Mouse (Mus musculus): ENCODE measurements around the gene St6galnac4. TPM values are rescaled to one million over a fixed set of nuclear protein-coding genes. Genes with fewer than 3 reads are reported as not detected.

Gene St6galnac4
- total and polyA plus RNA-seq, 3 experiments: 6.7 to 20.8 (median 15.4) TPM

- Histone ChIP-seq H3K4me3 (ENCODE audit: low read depth, low read length) (no peak overlapping the region), H3K9me3 (replicated peaks) (no peaks in the 10 kb centered on the region), H3K4me1 (ENCODE audit: insufficient read depth, low read depth, low read length) (peaks cover 55% of the 10 kb centered on the region), H3K27me3 (ENCODE audit: insufficient read depth, low read length) (peaks cover 32% of the 10 kb centered on the region), H3K36me3 (replicated peaks) (peaks cover 4% of the 10 kb centered on the region)
- ATAC-seq (ENCODE audit: extremely low read depth, insufficient number of reproducible peaks, low FRiP score, poor library complexity, severe bottlenecking): no peak
- DNase-seq (ENCODE audit: low spot score): no peak
- TF ChIP-seq GATA2 (IDR thresholded peaks at IDR 0.05; ENCODE audit: borderline replicate concordance, low read depth, low read length): no peak
- TF ChIP-seq TAL1 (conservative IDR thresholded peaks at IDR 0.05; ENCODE audit: low read depth, low read length): no peak
- TF ChIP-seq POLR2AphosphoS5 (IDR thresholded peaks at IDR 0.05; ENCODE audit: insufficient replicate concordance, low read depth, low read length): no peak
- no peak for TF ChIP-seq CTCF (IDR thresholded peaks at IDR 0.05; ENCODE audit: low read depth, low read length)
- TF ChIP-seq GATA1 (IDR thresholded peaks at IDR 0.05; ENCODE audit: borderline replicate concordance, low read length): no peak
Measured at GRCm38 (mm10) chr2:32627266-32628043, 40.6 kb downstream of the St6galnac4 start.

- H3K36me3 ChIP-seq (replicated peaks): peaks cover 1% of the 10 kb centered on the region
- no peak for DNase-seq (ENCODE audit: low spot score)
- ATAC-seq (ENCODE audit: extremely low read depth, insufficient number of reproducible peaks, low FRiP score, poor library complexity, severe bottlenecking): no peak
- TF ChIP-seq POLR2AphosphoS5 (IDR thresholded peaks at IDR 0.05; ENCODE audit: insufficient replicate concordance, low read depth, low read length) (no peak), TAL1 (conservative IDR thresholded peaks at IDR 0.05; ENCODE audit: low read depth, low read length) (no peak), GATA2 (IDR thresholded peaks at IDR 0.05; ENCODE audit: borderline replicate concordance, low read depth, low read length) (no peak), CTCF (IDR thresholded peaks at IDR 0.05; ENCODE audit: low read depth, low read length) (no peak), GATA1 (IDR thresholded peaks at IDR 0.05; ENCODE audit: borderline replicate concordance, low read length) (no peak)
- peaks cover 55% of the 10 kb centered on the region for H3K4me1 ChIP-seq (ENCODE audit: insufficient read depth, low read depth, low read length)
- no peak overlapping the region for H3K4me3 ChIP-seq (ENCODE audit: low read depth, low read length)
- peaks cover 32% of the 10 kb centered on the region for H3K27me3 ChIP-seq (ENCODE audit: insufficient read depth, low read length)
- H3K9me3 ChIP-seq (replicated peaks): no peaks in the 10 kb centered on the region
Measured at GRCm38 (mm10) chr2:32628044-32628550, 41.2 kb downstream of the St6galnac4 start.

GRCm38 (mm10) chr2:32628729-32629128 is 41.8 kb downstream of the St6galnac4 start:
- H3K36me3 ChIP-seq (replicated peaks): peaks cover 3% of the 10 kb centered on the region
- H3K9me3 ChIP-seq (replicated peaks): no peaks in the 10 kb centered on the region
- ATAC-seq (ENCODE audit: extremely low read depth, insufficient number of reproducible peaks, low FRiP score, poor library complexity, severe bottlenecking): no peak
- no peak for DNase-seq (ENCODE audit: low spot score)
- TF ChIP-seq GATA1 (IDR thresholded peaks at IDR 0.05; ENCODE audit: borderline replicate concordance, low read length) (no peak), POLR2AphosphoS5 (IDR thresholded peaks at IDR 0.05; ENCODE audit: insufficient replicate concordance, low read depth, low read length) (no peak), CTCF (IDR thresholded peaks at IDR 0.05; ENCODE audit: low read depth, low read length) (no peak), TAL1 (conservative IDR thresholded peaks at IDR 0.05; ENCODE audit: low read depth, low read length) (no peak), GATA2 (IDR thresholded peaks at IDR 0.05; ENCODE audit: borderline replicate concordance, low read depth, low read length) (no peak)
- H3K4me1 ChIP-seq (ENCODE audit: insufficient read depth, low read depth, low read length): peaks cover 59% of the 10 kb centered on the region
- peaks cover 32% of the 10 kb centered on the region for H3K27me3 ChIP-seq (ENCODE audit: insufficient read depth, low read length)
- H3K4me3 ChIP-seq (ENCODE audit: low read depth, low read length): no peak overlapping the region

GRCm38 (mm10) chr2:32629276-32629976 is 42.5 kb downstream of the St6galnac4 start:
- Histone ChIP-seq H3K27me3 (ENCODE audit: insufficient read depth, low read length) (peaks cover 30% of the 10 kb centered on the region), H3K4me1 (ENCODE audit: insufficient read depth, low read depth, low read length) (peaks cover 60% of the 10 kb centered on the region), H3K9me3 (replicated peaks) (no peaks in the 10 kb centered on the region), H3K4me3 (ENCODE audit: low read depth, low read length) (peak overlapping the region; percentile 50; the same call in 1 of the 2 replicates), H3K36me3 (replicated peaks) (peaks cover 3% of the 10 kb centered on the region)
- TF ChIP-seq GATA2 (IDR thresholded peaks at IDR 0.05; ENCODE audit: borderline replicate concordance, low read depth, low read length) (no peak), TAL1 (conservative IDR thresholded peaks at IDR 0.05; ENCODE audit: low read depth, low read length) (no peak), GATA1 (IDR thresholded peaks at IDR 0.05; ENCODE audit: borderline replicate concordance, low read length) (no peak), CTCF (IDR thresholded peaks at IDR 0.05; ENCODE audit: low read depth, low read length) (no peak), POLR2AphosphoS5 (IDR thresholded peaks at IDR 0.05; ENCODE audit: insufficient replicate concordance, low read depth, low read length) (no peak)
- DNase-seq (ENCODE audit: low spot score): no peak
- ATAC-seq (ENCODE audit: extremely low read depth, insufficient number of reproducible peaks, low FRiP score, poor library complexity, severe bottlenecking): no peak; the same call in 1 of the 2 replicates

- TF ChIP-seq TAL1 (conservative IDR thresholded peaks at IDR 0.05; ENCODE audit: low read depth, low read length) (no peak), POLR2AphosphoS5 (IDR thresholded peaks at IDR 0.05; ENCODE audit: insufficient replicate concordance, low read depth, low read length) (no peak), GATA1 (IDR thresholded peaks at IDR 0.05; ENCODE audit: borderline replicate concordance, low read length) (no peak), CTCF (IDR thresholded peaks at IDR 0.05; ENCODE audit: low read depth, low read length) (no peak), GATA2 (IDR thresholded peaks at IDR 0.05; ENCODE audit: borderline replicate concordance, low read depth, low read length) (no peak)
- Histone ChIP-seq H3K9me3 (replicated peaks) (no peaks in the 10 kb centered on the region), H3K4me1 (ENCODE audit: insufficient read depth, low read depth, low read length) (peaks cover 59% of the 10 kb centered on the region), H3K36me3 (replicated peaks) (peaks cover 3% of the 10 kb centered on the region), H3K4me3 (ENCODE audit: low read depth, low read length) (no peak overlapping the region; the same call in 1 of the 2 replicates), H3K27me3 (ENCODE audit: insufficient read depth, low read length) (peaks cover 27% of the 10 kb centered on the region)
- ATAC-seq (ENCODE audit: extremely low read depth, insufficient number of reproducible peaks, low FRiP score, poor library complexity, severe bottlenecking) (no peak), DNase-seq (ENCODE audit: low spot score) (no peak)
Measured at GRCm38 (mm10) chr2:32630036-32630435, 43.1 kb downstream of the St6galnac4 start.

DNA sequence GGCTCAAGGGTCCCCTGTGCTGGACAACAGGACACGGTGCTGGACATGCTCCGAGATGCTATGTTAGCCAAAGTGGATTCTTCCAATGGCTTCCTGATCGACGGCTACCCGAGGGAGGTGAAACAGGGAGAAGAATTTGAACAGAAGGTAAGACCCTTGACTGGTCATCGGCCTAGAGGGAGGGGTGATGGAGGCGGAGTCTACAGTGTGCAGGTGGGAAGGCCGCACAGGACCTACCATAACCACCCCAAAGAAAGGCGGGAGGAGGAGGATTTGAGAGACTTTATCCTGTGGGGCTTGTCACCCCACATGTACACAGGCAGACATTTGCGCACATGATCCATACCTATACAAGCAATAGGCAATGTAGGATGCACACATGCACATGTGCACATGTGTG is 44.2 kb downstream of the St6galnac4 start:
- H3K36me3 ChIP-seq (replicated peaks): peaks cover 3% of the 10 kb centered on the region
- no peak overlapping the region for H3K4me3 ChIP-seq (ENCODE audit: low read depth, low read length)
- peaks cover 18% of the 10 kb centered on the region for H3K27me3 ChIP-seq (ENCODE audit: insufficient read depth, low read length)
- no peak for TF ChIP-seq POLR2AphosphoS5 (IDR thresholded peaks at IDR 0.05; ENCODE audit: insufficient replicate concordance, low read depth, low read length)
- TF ChIP-seq CTCF (IDR thresholded peaks at IDR 0.05; ENCODE audit: low read depth, low read length): no peak
- no peak for TF ChIP-seq GATA1 (IDR thresholded peaks at IDR 0.05; ENCODE audit: borderline replicate concordance, low read length)
- TF ChIP-seq GATA2 (IDR thresholded peaks at IDR 0.05; ENCODE audit: borderline replicate concordance, low read depth, low read length): no peak
- TF ChIP-seq TAL1 (conservative IDR thresholded peaks at IDR 0.05; ENCODE audit: low read depth, low read length): no peak
- H3K4me1 ChIP-seq (ENCODE audit: insufficient read depth, low read depth, low read length): peaks cover 49% of the 10 kb centered on the region
- ATAC-seq (ENCODE audit: extremely low read depth, insufficient number of reproducible peaks, low FRiP score, poor library complexity, severe bottlenecking): no peak
- no peak for DNase-seq (ENCODE audit: low spot score)
- H3K9me3 ChIP-seq (replicated peaks): no peaks in the 10 kb centered on the region
